Mouse (Mus musculus): Measurements from ENCODE around the gene 4430402I18Rik.

- TF ChIP-seq CTCF (IDR thresholded peaks at IDR 0.05; ENCODE audit: low read depth, low read length): no peak
- no peak for TF ChIP-seq POLR2A (IDR thresholded peaks at IDR 0.05; ENCODE audit: borderline replicate concordance, low read depth, low read length)
These were observed 40.6 kb upstream of the 4430402I18Rik start for GRCm38 (mm10) chr19:29008069-29008706.
